Comparison of ENCODE assay signal across 1 mouse cellular context in genomic region chr12:116262555-116263341, GRCm38 (mm10).
TF ChIP-seq lines count a peak whose summit lies in the region.

Wdr60 (minus strand) TSS chr12:116263022.

TF ChIP-seq in CH12.LX, 34 proteins besides CTCF, POLR2A, EP300 and RAD21 (continued from another document):
- TF ChIP-seq GABPA (IDR thresholded peaks at IDR 0.05; ENCODE audit: insufficient replicate concordance, low read depth, low read length) (no peak), MAZ (IDR thresholded peaks at IDR 0.05; ENCODE audit: low read depth, low read length) (no peak), JUN (IDR thresholded peaks at IDR 0.05; ENCODE audit: insufficient read depth, low read depth, low read length) (no peak), NRF1 (IDR thresholded peaks at IDR 0.05; ENCODE audit: low read depth, low read length) (peak; percentile 94), MAX (IDR thresholded peaks at IDR 0.05; ENCODE audit: low read length) (peak; percentile 56; the same call in 1 of the 2 replicates), CHD2 (IDR thresholded peaks at IDR 0.05; ENCODE audit: low read length) (no peak), ZKSCAN1 (IDR thresholded peaks at IDR 0.05; ENCODE audit: borderline replicate concordance, low read depth, low read length) (no peak), USF2 (conservative IDR thresholded peaks at IDR 0.05; ENCODE audit: low read depth, low read length) (no peak), IRF4 (IDR thresholded peaks at IDR 0.05; ENCODE audit: low read depth, low read length) (no peak), USF1 (IDR thresholded peaks at IDR 0.05; ENCODE audit: low read depth, low read length) (no peak), MXI1 (IDR thresholded peaks at IDR 0.05; ENCODE audit: low read depth, low read length) (peak; percentile 97), PAX5 (IDR thresholded peaks at IDR 0.05; ENCODE audit: low read length) (no peak), MEF2A (IDR thresholded peaks at IDR 0.05; ENCODE audit: borderline replicate concordance, low read depth, low read length) (peak; percentile 36; the same call in 1 of the 2 replicates), ZNF384 (IDR thresholded peaks at IDR 0.05; ENCODE audit: low read depth, low read length) (no peak), ZC3H11A (IDR thresholded peaks at IDR 0.05; ENCODE audit: low read depth, low read length) (no peak)
TF ChIP-seq in CH12.LX: peak in this region for 16.
